Mouse (Mus musculus) frontal cortex, postnatal 10 days (tissue): Measurements from ENCODE around the gene Gdi1.

Experiments
- DNase-seq, 2 experiments: peaks; one replicate each; pipeline ENCODE4 v3.0.0; 2022; ENCODE audit warnings: low spot score in 2 of 2, mixed read lengths in 1 of 2

Gdi1 gene

GRCm38 (mm10) chrX:74304867-74305700, at the start of gene Gdi1:
Gdi1 (plus strand) TSS chrX:74304998.
- peak; percentile 53 to 68 for DNase-seq

- DNase-seq: no peak
These were observed 47.1 kb upstream of the Gdi1 start for GRCm38 (mm10) chrX:74257746-74258145.

- no peak for DNase-seq
These were observed 35.1 kb upstream of the Gdi1 start for GRCm38 (mm10) chrX:74269736-74270061.

GRCm38 (mm10) chrX:74270062-74270901, 34.5 kb upstream of the Gdi1 start, which contains the start of gene Rpl10:
Rpl10 (plus strand) TSS chrX:74270812.
- DNase-seq: peak; percentile 86 to 91

- no peak for DNase-seq
These were observed 33.8 kb upstream of the Gdi1 start for GRCm38 (mm10) chrX:74270902-74271551.

- DNase-seq: no peak
These were observed 31.1 kb upstream of the Gdi1 start for GRCm38 (mm10) chrX:74273422-74274322.

- DNase-seq: no peak
These were observed 26.9 kb upstream of the Gdi1 start for GRCm38 (mm10) chrX:74277916-74278315.

GRCm38 (mm10) chrX:74281041-74281731, 23.6 kb upstream of the Gdi1 start:
- DNase-seq: no peak

GRCm38 (mm10) chrX:74281732-74282394, 22.9 kb upstream of the Gdi1 start, which contains the start of the genes Taz and Dnase1l1:
Taz (plus strand) TSS chrX:74281912.
Dnase1l1 (minus strand) TSS chrX:74282337.
- DNase-seq: peak; percentile 35 to 42

GRCm38 (mm10) chrX:74282395-74283091, 22.3 kb upstream of the Gdi1 start:
- peak; percentile 78 to 85 for DNase-seq

- no peak for DNase-seq
These were observed 21.7 kb upstream of the Gdi1 start for GRCm38 (mm10) chrX:74283092-74283437.

- no peak for DNase-seq
These were observed 11.4 kb upstream of the Gdi1 start for GRCm38 (mm10) chrX:74293431-74293830.

- peak; percentile 91 to 95 for DNase-seq
These were observed 8.0 kb upstream of the Gdi1 start, which contains the start of gene Atp6ap1 for GRCm38 (mm10) chrX:74296538-74297448. Atp6ap1 (plus strand) TSS chrX:74297097.

- no peak for DNase-seq
These were observed 6.5 kb upstream of the Gdi1 start for GRCm38 (mm10) chrX:74298348-74298747.

- no peak for DNase-seq
These were observed 5.1 kb upstream of the Gdi1 start for GRCm38 (mm10) chrX:74299721-74300120.

- peak; percentile 83 to 86 for DNase-seq
These were observed 8.0 kb downstream of the Gdi1 start, which contains the start of gene Fam50a for GRCm38 (mm10) chrX:74312540-74313464. Fam50a (plus strand) TSS chrX:74313033.

GRCm38 (mm10) chrX:74328725-74329161, 23.9 kb downstream of the Gdi1 start, which contains the start of gene Plxna3:
Plxna3 (plus strand) TSS chrX:74329066.
- peak; percentile 36 to 59 for DNase-seq
